Mouse (Mus musculus): Measurements from ENCODE around the gene Tnfrsf1a.
"Not testable (repeated sequence)": the region's sequence is repeated elsewhere in the genome, so short reads cannot be mapped to it uniquely, and the experiment has no call there.

Tnfrsf1a gene

DNA sequence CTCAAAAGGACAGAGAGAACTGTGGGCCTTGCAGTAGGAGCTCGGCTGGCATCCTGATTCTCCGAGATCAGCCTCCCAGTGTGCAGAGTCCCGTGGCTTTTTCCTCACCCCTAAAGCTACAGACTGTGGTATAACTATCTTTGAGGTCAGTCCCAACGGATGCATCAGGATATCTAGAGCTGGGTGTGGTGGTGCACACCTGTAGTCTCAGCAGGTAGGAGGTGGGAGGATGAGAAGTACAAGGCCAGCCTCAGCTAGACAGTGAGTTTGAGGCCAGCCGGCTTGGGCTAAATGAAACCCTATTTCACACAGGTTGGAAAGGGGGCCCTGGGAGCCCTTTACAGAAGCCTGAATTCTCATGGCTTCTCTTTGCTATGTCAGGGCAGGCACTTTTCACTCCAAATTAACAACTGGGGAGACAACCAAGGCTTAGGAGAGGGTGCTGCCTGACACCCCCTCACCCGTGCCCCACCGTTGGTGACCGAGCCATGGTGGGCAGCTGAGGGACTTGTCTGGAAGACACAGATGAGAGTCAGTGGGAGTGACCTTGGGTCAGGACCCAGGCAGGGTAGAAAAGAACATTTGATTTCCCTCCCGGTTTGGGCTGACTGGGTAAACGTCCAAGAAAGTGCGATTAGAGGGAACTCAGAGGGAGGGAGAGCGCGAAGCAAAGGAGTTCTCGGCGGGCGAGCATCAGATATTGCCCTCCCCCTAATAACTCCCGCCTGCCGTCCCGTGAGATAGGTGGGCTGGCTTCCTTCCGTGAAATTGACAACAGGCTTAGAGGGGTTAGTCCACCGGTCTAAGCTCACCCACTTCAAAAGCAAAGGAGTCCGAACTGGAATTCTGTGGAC is at the start of gene Tnfrsf1a:
Tnfrsf1a (plus strand) TSS at position 642 of the 854 bp plus-strand sequence.
- no peak for DNase-seq (ENCODE audit: low spot score)

DNA sequence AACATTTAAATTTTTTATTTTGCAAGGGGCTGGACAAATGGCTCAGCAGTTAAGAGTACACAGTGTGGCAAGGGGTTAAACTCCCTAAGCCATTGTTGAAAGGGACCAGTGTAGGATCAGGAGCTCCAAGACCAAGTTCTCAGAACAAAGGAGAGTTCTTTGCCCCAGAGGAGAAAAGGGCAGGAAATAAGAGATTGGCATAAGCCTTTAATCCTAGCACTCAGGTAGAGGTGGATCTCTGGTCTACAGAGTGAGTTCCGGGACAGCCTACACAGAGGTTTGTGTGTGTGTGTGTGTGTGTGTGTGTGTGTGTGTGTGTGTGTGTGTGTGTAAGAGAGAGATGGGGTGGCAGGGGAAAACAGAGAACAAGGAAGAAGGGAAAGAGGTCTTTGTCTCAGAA is 48.2 kb upstream of the Tnfrsf1a start:
- no peak for DNase-seq (ENCODE audit: low spot score)

DNA sequence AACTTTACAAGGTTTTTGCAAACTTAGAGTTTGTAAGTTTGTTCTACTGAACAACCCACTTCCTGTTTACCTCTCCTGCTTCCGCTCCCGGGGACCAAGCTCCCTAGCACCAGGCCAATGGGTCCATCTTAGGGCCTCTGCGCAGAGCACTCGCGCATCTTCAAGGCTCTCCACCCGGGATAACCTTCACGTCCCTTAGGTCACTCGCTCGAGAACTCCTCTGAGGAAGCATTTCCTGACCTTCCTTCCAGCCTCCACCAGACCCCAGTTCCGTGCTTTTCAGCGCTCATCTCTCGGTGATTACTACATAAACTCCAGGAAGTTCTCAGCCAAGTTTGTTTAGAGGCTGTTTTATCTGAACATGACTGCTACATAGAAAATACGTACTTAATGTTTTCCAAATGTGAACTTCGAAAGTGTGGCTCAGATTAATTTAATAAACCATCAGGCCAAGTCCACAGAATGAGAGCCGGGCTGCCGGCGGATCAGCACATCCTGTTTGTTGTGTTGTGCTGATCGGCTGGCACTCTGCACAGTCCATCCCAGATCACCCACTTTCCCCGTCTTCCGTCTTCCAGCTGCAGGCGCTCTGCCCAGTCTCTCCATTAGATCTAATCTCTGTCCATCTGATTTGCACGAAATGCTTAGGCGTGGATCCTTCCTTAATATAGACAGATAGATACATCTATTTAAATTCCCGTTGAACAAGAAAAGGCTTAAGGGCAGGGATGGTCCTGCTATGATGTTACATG is 46.8 kb upstream of the Tnfrsf1a start:
- DNase-seq (ENCODE audit: low spot score): no peak

DNA sequence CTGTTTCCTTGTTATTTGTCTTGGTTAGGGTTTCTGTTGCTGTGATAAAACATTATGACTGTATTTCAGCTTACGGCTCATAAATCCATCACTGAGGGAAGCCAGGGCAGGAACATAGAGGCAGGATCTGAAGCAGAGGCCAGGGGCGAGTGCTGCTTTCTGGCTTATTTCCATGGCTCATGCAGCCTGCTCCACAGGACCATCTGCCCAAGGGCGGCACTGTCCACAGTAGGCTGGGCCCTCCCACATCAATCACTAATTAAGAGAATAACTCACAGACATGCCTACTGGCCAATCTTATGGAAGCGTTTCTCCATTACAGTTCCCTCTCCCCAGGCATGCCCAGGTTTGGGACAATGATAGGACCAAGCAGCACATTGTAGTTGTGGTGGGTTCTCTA is 45.9 kb upstream of the Tnfrsf1a start:
- DNase-seq (ENCODE audit: low spot score): no peak

DNA sequence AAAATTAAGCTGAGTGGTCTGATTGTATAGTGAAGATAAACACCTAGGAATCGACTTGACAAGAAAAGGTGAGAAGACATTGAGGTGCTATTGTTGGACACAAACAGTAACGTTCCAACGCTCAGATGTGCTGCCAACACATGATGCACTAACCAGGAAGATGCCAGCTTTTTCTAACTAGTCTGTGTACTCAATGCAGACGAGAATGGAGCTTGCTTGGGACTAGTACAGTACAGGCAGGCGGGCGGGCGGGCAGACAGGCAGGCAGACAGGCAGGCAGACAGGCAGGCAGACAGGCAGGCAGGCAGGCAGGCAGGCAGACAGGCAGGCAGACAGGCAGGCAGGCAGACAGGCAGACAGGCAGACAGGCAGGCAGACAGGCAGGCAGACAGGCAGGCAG is 44.8 kb upstream of the Tnfrsf1a start:
- not testable (repeated sequence) for DNase-seq (ENCODE audit: low spot score)

DNA sequence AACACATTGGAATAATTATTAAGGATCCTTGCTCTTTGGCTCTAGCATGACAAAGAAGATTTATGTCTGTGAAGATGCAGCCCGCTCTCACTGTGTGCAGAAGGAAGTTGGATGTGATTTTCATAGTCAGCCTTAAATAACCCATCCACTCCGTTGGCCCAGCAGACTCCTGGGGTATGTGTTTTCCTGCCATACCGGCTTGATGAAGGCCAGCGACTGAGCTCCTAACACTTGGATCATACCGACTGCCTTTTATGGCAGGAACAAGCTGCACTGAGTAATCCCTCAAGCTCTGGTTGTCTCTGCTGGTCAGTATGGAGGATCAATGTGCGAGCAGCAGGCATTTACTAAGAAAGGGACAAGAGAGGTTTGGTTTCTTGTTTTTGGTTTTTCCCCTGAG is 43.7 kb upstream of the Tnfrsf1a start:
- no peak for DNase-seq (ENCODE audit: low spot score)

DNA sequence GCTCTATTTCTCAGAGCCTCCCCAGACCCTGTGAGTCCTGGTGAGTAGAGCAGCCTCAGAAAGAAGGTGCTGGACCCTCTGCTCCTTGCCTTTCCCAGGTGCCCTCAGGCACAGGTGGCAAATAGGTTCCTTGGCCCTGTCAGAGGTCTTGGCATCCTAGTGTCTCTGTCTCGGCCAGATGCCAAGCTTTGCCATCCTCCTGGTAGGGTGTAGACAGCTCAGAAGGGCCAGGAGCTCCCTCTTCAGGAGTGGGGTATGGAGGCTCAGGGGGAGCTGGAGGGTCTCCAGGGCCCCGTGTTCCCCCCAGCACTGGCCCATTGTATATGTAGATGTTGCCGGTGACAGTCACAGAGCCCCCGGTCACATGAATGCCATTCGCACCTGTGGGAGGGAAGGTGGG is 42.1 kb upstream of the Tnfrsf1a start:
- no peak for DNase-seq (ENCODE audit: low spot score)

DNA sequence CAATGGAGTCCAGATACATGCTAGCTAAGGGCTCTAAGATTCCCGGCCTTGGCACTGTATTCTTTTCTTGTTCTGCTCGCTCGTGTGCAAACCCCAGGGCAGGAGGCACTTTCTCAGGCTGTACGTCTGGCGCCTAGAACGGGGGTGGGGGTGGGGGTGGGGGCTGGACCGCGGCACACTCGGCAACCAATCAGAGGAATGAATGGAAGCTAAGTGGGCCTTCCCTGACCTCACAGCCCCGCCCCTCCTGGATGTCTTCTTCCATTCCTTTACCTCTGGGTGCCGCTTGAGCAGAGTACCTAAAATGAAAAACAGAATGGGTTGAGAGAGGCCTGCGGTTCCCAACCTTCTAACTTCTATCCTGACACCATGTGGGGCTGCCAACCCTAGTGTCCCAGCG is 40.2 kb upstream of the Tnfrsf1a start:
- DNase-seq (ENCODE audit: low spot score): peak; percentile 65

DNA sequence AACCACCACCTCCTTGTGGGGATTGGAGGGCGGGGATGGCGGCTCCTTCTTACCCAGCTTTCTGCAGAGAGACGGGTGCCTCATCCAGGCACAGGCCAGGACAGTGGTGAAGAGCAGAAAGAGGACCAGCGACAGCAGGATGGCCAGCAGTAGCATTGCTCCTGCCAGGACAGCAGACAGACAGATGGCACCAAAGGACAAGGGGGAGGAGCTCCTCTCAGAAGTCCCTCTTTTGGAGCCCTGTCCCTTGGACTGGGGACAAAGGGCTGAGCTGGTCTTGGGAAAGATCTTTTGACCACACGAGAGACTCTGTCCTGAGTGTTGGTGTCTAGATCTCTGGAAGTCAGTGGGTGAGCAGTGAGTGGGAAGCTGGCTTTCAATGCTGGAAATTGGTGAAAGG is 39.8 kb upstream of the Tnfrsf1a start:
- DNase-seq (ENCODE audit: low spot score): no peak

DNA sequence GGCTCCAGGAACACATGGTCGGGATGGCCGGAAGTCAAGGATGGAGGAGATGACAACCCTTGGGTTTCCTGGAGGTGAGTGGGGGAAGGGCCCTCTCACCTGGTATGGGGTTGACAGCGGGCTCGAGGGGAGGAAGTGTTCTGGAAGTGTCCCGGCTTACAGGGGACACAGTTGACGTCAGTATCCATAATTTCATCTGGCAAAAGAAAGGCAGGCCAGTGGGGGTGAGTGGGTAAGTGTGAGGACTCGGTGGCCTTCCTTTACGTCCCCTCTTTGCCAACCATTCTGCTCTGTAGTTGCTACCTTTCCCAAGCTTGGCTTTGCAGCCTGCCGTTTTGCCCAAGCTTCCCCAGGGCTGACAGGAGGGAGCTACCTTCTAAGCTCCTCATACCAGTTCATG is 37.0 kb upstream of the Tnfrsf1a start:
- no peak for DNase-seq (ENCODE audit: low spot score)

DNA sequence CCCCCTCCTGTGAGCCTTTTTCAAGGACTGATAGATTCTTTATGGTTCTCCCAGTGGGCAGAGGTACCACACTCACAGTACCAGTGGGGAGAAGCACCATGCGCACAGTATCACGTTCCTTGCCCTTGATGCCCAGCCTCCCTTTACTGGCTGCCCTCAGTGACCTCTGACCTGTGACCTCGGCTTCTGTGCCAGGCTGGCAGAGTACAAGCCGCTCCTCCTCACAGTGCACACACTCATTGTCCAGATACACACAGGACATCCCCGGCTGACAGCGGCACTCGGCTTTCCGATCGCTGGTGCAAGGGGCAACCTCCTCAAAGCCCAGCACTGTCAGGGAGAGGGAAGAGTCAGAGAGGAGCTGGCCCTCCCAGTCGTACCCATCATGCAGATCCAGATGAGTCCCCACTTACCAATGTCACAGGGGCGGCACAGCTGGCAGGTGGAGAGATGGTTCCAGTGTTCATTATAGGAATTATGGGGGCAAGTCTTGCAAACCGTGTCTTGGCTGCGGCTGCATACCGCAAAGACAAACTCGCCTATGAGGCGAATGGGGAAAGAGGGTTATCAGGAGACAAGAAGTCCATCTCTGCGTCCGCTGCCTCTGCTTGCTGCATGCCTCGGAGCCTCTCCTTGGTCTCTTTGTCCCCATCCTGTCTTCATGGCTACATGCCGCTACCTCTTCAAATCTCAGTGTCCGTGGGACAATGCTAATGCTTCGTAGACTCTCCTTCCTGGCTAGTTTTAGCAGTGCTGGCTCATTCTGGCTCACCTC is 36.4 kb upstream of the Tnfrsf1a start:
- peak; percentile 24 for DNase-seq (ENCODE audit: low spot score)

DNA sequence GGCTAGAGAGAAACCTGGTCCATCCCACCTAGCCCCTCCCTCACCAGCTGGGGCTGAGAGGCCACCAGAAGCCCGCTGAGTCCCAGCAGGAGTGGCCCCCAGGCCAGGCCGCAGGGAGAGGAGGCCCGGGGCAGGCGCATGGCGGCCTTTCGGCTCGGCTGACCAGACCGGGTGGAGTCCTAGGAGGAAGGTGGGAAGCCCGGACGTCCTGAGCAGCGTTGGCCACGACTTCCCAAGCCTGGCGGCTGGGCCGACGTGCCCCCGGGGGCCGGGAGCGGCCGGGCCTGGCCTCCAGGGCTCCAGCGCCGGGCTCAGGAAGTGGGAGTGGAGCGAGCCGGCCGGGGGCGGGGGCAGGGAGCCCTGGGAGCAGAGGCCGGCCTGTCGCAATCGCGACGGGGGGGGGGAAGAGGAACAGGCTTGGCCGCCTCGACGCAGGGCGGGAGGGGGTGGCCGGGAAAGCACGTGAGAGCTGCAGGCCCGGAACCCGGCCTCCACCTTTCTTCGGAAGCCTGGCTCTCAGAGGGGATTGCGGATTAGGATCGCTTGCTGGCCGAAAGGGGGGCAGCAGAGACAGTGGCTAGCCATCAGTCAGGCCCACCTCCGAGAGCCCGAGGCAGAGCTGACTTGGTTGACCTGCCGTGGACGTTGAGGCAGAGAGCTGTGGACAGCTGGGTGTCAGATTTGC is 35.5 kb upstream of the Tnfrsf1a start, which contains the start of gene Ltbr:
Ltbr (minus strand) TSS at position 340 of the 685 bp plus-strand sequence.
- DNase-seq (ENCODE audit: low spot score): peak; percentile 75

DNA sequence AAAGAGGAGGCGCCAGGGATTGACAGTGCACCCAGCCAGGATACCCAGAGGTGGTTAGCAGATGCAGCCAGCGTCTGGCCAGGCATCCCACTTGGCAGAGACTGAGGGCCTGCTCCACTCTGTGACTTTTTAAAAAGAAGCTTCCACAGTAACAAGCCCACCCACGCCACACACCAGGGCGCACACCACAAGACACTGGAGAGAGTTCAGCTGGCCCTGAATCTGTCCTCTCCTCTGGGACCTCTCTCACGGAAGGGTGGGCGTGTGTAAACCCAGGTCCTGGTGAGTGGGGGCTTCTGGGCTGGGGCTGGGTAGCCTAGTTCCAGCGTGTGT is 35.0 kb upstream of the Tnfrsf1a start:
- DNase-seq (ENCODE audit: low spot score): no peak

DNA sequence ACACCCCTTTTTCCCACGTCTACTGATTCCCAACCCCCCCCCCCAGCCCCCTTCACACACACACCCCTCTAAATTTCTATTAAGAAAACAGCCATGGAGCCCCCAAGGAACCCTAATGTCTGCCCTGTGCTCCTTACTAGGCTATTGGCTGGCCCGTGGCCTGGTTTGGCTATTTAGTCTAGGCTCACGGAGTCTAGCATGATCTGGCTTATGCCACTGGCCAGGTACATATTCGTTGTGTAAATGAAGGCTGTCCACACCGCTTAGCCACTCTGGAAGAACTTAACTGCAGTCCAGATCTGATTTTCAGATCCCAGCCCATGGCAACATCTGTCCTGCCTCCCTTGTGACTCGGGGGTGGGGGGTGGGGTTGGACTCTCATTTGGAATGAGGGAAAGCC is 34.4 kb upstream of the Tnfrsf1a start:
- DNase-seq (ENCODE audit: low spot score): no peak

DNA sequence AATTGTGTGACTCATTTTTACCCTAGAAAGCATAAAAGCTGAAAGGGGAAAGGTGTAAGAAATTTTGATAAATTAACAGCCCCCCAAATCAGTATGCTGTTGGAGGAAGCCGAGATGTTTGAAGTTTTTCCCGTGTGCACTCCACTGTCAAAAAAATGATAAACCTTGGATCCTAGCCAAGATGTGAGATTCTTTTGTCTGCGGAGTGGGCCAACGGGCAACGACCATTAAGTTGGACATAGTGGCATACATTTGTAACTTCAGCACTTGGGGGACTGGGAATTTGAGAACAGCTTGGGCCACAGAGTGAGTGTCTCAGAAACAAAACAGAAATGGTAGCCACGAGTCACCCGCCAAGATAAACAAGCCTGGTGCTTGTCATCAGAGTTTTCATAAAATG is 32.1 kb upstream of the Tnfrsf1a start:
- no peak for DNase-seq (ENCODE audit: low spot score)

DNA sequence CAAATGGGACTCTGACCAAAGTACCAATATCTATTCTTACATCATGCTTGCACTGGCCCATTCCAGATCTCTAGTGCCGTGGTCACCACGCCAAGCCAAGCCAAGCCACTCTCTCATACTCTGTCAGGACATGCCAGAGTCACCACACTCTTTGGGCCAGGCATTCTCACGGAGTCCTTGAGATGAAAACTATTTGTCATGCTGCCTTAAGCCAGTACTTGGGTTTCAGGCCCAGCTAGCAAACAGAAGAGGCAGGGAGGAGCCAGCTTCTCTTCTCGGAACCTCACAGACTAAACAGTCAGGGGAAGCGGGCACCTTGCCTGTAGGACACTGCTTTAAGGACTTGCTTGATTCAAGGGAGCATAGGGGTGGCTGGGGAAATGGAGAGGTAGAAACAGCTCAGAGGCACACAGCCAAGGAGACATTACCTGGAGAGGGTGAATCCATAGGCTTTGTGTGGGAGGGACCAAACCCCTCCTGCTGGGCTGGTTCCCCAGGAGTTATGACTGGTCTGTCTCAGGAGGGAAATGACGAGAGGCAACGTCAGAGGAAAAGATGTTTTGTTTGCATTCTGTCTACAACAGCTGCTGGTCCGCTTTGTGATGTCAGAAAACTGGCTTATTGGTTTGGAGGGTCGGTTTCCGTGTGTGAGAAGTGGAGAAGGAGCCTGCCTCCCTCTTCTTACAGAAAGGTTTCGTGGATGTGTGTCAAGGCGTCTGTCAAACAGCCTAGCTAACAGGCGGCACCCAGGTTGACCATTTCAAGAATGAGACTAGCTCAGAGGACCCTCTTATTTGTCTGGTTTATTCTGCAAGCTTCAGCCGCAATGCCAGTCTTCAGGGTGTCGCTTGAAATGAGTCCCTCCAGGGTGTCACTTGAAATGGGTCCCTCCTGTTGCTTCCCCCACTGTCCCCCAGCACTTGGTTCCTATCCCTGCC is 29.9 kb upstream of the Tnfrsf1a start:
- no peak for DNase-seq (ENCODE audit: low spot score)

DNA sequence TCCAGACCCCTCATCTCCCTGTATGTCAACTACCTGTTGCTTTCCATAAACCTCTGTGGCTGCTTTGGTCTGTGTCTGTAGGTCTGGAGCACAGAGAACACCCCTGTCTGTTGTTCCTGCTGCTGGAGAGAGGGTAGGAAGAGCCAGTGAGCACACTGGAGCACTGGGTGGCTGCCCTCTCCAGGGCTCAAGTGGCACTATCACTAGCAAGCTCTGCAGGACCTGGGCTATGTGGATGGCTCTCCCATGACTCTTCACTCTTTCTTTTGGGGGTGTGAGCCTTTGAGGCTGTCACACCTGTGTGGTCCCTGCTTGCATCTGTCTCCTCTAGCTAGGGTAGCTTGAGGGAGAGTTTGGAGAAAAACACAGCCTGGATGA is 29.3 kb upstream of the Tnfrsf1a start:
- no peak for DNase-seq (ENCODE audit: low spot score)

DNA sequence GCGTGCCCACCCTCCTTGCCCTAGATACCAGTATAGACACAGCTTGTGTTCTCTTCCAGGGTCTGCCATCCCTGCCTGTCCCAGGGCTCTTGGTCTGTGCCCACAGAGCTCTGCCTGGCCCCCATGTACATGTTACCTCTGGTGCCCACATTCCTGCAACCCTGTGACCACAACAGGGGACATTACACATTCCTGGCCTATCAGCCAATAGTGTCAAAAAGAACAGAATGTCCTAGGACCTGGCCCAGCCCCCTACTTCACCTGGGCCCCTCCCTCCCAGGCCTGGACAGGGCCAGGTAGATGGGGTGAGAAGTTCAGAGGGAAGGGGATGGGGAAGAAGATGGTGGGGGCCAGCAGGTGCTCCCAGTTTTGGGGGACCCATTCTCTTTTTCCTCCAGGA is 28.8 kb upstream of the Tnfrsf1a start, which contains the start of gene Scnn1a:
Scnn1a (plus strand) TSS at position 337 of the 400 bp plus-strand sequence.
- no peak for DNase-seq (ENCODE audit: low spot score)

DNA sequence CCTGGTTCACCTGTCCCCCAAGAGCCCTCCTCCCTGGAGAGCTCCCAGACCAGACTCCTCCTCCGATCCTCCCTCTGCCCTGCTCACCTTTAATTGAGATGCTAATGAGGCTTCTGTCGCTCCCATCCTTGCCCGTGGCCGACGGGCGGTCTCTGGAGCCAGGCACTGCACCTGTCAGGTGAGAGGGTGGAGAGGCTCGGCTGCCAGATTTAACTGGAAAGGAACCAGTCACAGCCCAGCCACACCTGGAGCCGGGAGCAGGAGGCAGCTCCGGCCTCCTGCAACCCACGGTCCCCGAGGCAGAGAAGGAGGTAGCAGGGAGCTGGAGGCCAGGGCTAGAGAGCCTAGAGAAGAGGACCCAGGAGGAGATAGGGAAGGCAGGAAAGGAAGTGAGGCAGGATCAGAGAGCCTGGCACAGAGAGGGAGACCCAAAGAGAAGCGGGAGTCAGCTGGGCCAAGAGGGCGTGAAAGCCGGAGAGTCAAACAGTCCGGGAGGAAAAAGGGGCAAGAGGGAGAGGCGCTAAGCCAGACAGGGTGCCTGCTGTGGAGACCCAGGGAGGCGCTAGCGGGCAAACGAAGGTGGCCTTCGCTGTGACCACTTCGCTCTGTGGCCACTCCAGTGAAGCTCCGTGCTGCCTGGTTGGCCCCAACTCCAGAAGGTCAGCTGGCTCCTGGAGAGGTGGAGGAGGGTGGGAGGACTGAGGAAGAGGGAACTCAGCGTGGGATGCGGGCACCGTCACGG is 27.9 kb upstream of the Tnfrsf1a start:
- DNase-seq (ENCODE audit: low spot score): no peak

DNA sequence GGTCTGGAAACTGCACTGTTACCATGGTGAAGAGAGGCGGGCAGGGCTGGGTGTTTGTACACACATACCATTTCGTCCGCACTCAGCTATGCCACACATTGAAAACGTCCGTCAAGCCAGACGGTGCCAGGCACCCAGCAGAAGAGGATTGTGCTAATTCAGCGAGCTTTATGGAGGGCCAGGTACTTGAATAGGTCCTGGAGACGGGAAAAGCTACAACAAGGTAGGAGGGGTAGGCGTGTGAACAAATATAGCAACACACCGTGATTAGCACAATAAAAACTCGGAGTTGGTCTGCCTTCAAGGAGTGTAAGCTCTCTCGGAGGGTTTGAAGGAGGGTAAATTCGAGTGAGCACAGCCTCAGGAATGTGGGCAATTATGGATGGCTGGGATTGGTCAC is 26.4 kb upstream of the Tnfrsf1a start:
- DNase-seq (ENCODE audit: low spot score): no peak

All from embryo, embryonic 10.5 days (tissue).